Mouse (Mus musculus) G1E (cell line): ENCODE data around the gene Itga2.

Experiments
- CTCF ChIP-seq: IDR thresholded peaks from 2 replicates; pipeline ENCODE4 v1.5.1; 2012; ENCODE audit warnings: low read depth, low read length, inconsistent platforms, mixed read lengths
- GATA1 ChIP-seq: IDR thresholded peaks from 2 replicates; pipeline ENCODE4 v1.6.1; 2012; ENCODE audit warnings: borderline replicate concordance, low read length, inconsistent platforms, mixed read lengths
- TAL1 ChIP-seq: conservative IDR thresholded peaks from 2 replicates; pipeline ENCODE4 v1.6.1; 2012; ENCODE audit warnings: low read depth, low read length, inconsistent platforms, mixed read lengths

GRCm38 (mm10) chr13:114915767-114916166 lies 16.1 kb downstream of the Itga2 start:
- TF ChIP-seq GATA1: no peak
- TF ChIP-seq CTCF: no peak
- no peak for TF ChIP-seq TAL1
